Mouse (Mus musculus) midbrain, embryonic 15.5 days (tissue): ENCODE results near the gene Apln. TPM values are rescaled to one million over a fixed set of nuclear protein-coding genes. Genes with fewer than 3 reads are reported as not detected.

Experiments used
- ATAC-seq: fragments of 200-750 bp; cut with Nextera tagmentation; replicated peaks from 2 replicates; pipeline ENCODE4 v1.8.0; 2017; ENCODE audit warnings: moderate TSS enrichment
- H3K27ac ChIP-seq: fragments of 300-500 bp; sonication (generic); 2 replicates; pipeline ENCODE4 v1.5.1; 2015; ENCODE audit warnings: mild to moderate bottlenecking, inconsistent platforms
- H3K27me3 ChIP-seq: fragments of 300-500 bp; sonication (generic); replicated peaks from 2 replicates; pipeline ENCODE4 v1.6.1; 2015; ENCODE audit warnings: inconsistent platforms
- H3K36me3 ChIP-seq: fragments of 300-500 bp; sonication (generic); replicated peaks from 2 replicates; pipeline ENCODE4 v1.6.1; 2015; ENCODE audit warnings: inconsistent platforms
- H3K4me1 ChIP-seq: fragments of 300-500 bp; sonication (generic); 2 replicates; pipeline ENCODE4 v1.6.1; 2015; ENCODE audit warnings: inconsistent platforms
- H3K4me2 ChIP-seq: fragments of 300-500 bp; sonication (generic); 2 replicates; pipeline ENCODE4 v1.6.1; 2015; ENCODE audit warnings: inconsistent platforms, mild to moderate bottlenecking, moderate library complexity
- H3K4me3 ChIP-seq: fragments of 300-500 bp; sonication (generic); 2 replicates; pipeline ENCODE4 v1.5.1; 2015; ENCODE audit warnings: mild to moderate bottlenecking, inconsistent platforms
- H3K9ac ChIP-seq: fragments of 300-500 bp; sonication (generic); 2 replicates; pipeline ENCODE4 v1.6.1; 2015; ENCODE audit warnings: mild to moderate bottlenecking, inconsistent platforms
- H3K9me3 ChIP-seq: fragments of 300-500 bp; sonication (generic); 2 replicates; pipeline ENCODE4 v1.6.1; 2016; ENCODE audit warnings: inconsistent platforms
- WGBS: fragments of 180-500 bp; shearing (Covaris S2); methylation state at CpG from one replicate; pipeline ENCODE4 v1.1.7; 2015; ENCODE audit warnings: mixed read lengths; 5-methylcytosine and 5-hydroxymethylcytosine counted together
- polyA plus RNA-seq: library from polyadenylated mRNA; unstranded; fragments of >200 nt; fragmentation: Nextera tagmentation; extraction: Ambion mirVana; gene quantifications from 2 replicates; pipeline ENCODE4 v1.2.1, GENCODE M21; 2015

Gene Apln
- polyA plus RNA-seq, 1 experiment from 2014 or later: 4.3 TPM

DNA sequence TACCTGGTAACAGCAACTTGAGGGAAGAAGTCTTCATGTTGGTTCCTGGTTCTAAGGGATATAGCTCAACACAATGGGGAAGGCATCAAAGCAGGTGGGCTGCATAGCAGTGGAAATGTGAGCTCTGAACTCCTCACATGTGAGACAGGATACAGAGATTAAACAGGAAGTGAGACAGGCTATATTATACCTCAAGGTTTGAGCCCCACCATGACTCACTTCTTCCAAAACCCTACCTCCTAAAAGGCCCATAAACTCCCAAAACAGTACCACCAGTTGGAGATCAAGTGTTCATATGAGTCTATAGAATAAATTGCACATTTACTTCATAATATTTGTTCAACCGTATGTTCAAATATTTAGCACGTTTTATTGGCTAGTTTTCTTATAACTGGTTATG lies 11.7 kb upstream of the Apln start:
- ATAC-seq: no peak
- Histone ChIP-seq H3K27me3 (no peaks in the 10 kb centered on the region), H3K36me3 (no peaks in the 10 kb centered on the region), H3K4me1 (no peaks in the 10 kb centered on the region), H3K9me3 (no peaks in the 10 kb centered on the region), H3K27ac (no peak overlapping the region), H3K9ac (no peak overlapping the region), H3K4me3 (no peak overlapping the region), H3K4me2 (no peak overlapping the region)
- 78% methylated on average over 2 of the region's 2 CpGs for WGBS

GRCm38 (mm10) chrX:48044261-48044660 lies 9.6 kb upstream of the Apln start:
- Histone ChIP-seq H3K27ac (no peak overlapping the region), H3K27me3 (no peaks in the 10 kb centered on the region), H3K4me2 (no peak overlapping the region), H3K36me3 (no peaks in the 10 kb centered on the region), H3K9me3 (no peaks in the 10 kb centered on the region), H3K9ac (no peak overlapping the region), H3K4me1 (no peaks in the 10 kb centered on the region), H3K4me3 (no peak overlapping the region)
- WGBS: 91% methylated on average over 1 of the region's 1 CpGs
- no peak for ATAC-seq

DNA sequence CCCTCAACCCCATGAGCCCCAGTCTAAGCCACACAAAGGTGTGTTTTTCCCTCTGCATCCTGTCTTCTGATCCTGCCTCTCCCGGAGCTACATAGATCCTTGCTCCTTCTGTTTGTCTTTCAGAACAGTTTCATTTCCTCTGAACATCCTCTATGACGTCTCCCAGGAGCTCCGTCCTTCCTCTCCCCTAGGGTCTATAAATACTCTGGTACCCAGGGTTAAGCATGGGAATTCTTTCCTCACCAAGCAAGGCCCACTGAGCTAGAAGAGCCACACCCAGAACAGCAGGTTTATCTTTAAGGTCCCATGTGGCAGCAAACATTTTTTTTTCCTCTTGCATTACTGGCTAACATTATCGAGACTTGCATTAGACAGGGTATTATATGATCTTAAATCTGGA lies 8.1 kb upstream of the Apln start:
- Histone ChIP-seq H3K27ac (no peak overlapping the region), H3K9me3 (no peaks in the 10 kb centered on the region), H3K4me1 (no peaks in the 10 kb centered on the region), H3K4me2 (no peak overlapping the region), H3K27me3 (no peaks in the 10 kb centered on the region; the same call in 1 of the 2 replicates), H3K9ac (no peak overlapping the region), H3K36me3 (no peaks in the 10 kb centered on the region), H3K4me3 (no peak overlapping the region)
- ATAC-seq: no peak
- 88% methylated on average over 4 of the region's 4 CpGs for WGBS

DNA sequence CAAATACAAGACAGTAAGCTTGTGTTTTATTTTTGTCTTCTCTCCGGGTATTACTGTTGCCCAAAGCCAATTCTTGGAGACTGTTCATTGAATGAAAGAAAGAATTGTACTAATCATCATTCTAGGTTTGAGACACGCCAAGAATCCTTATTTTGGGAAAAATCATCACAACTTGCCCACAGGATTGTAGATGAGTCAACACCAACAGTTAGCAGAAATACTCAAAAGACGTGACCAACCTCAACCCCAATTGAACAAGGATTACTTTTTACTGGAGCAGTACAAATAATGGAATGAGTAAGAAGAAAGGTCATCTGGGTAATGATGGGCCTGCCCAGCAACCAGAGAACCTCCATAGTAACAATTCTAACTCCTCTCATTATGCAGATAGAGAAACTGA lies 5.7 kb upstream of the Apln start:
- no peak for ATAC-seq
- Histone ChIP-seq H3K27ac (no peak overlapping the region), H3K4me3 (no peak overlapping the region), H3K9ac (no peak overlapping the region), H3K27me3 (peaks cover 10% of the 10 kb centered on the region; the same call in 1 of the 2 replicates), H3K36me3 (no peaks in the 10 kb centered on the region), H3K9me3 (no peaks in the 10 kb centered on the region), H3K4me1 (no peaks in the 10 kb centered on the region), H3K4me2 (no peak overlapping the region)
- 77% methylated on average over 3 of the region's 3 CpGs for WGBS

DNA sequence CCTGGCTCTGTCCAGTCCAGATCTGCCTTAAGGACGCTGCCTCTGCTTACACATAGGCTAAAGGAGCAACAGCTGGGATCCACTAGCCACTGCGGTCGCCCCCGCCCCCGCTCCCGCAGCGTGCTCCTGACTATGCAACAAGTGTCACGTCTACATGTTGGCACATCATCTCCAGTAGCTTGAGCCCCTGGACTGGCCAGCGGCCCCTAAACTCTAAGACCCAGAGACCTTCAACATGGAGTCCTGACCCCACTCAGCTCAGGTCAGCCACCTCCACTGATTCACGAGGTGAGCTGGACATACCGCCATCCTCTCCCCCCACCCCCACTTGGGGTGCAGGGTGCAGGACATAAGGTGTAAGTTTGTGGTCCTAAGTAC lies 898 bp downstream of the Apln start:
- WGBS: 15% methylated on average over 11 of the region's 11 CpGs
- H3K27ac ChIP-seq: no peak overlapping the region
- no peaks in the 10 kb centered on the region for H3K9me3 ChIP-seq
- H3K4me3 ChIP-seq: peak overlapping the region; percentile 50
- ATAC-seq: 0 out of 2 replicates have a peak, but pooled peaks have one; percentile 25
- peaks cover 22% of the 10 kb centered on the region for H3K27me3 ChIP-seq
- H3K36me3 ChIP-seq: no peaks in the 10 kb centered on the region
- peak overlapping the region; percentile 85 for H3K4me2 ChIP-seq
- peaks cover 8% of the 10 kb centered on the region for H3K4me1 ChIP-seq
- H3K9ac ChIP-seq: 0 out of 2 replicates have a peak overlapping the region, but pooled peaks have one; percentile 40

- H3K27me3 ChIP-seq: peaks cover 22% of the 10 kb centered on the region
- ATAC-seq: no peak
These were observed 1.6 kb downstream of the Apln start for GRCm38 (mm10) chrX:48033024-48033423.

GRCm38 (mm10) chrX:48031866-48032265 lies 2.8 kb downstream of the Apln start:
- H3K9me3 ChIP-seq: no peaks in the 10 kb centered on the region
- no peak for ATAC-seq
- WGBS: 86% methylated on average over 5 of the region's 5 CpGs

More at GRCm38 (mm10) chrX:48033024-48033423, 1.6 kb downstream of the Apln start:
- H3K4me2 ChIP-seq: no peak overlapping the region
- H3K4me3 ChIP-seq: no peak overlapping the region
- WGBS: 53% methylated on average over 3 of the region's 3 CpGs
- H3K27ac ChIP-seq: no peak overlapping the region
- H3K9me3 ChIP-seq: no peaks in the 10 kb centered on the region
- no peak overlapping the region for H3K9ac ChIP-seq
- H3K4me1 ChIP-seq: peaks cover 8% of the 10 kb centered on the region
- no peaks in the 10 kb centered on the region for H3K36me3 ChIP-seq

DNA sequence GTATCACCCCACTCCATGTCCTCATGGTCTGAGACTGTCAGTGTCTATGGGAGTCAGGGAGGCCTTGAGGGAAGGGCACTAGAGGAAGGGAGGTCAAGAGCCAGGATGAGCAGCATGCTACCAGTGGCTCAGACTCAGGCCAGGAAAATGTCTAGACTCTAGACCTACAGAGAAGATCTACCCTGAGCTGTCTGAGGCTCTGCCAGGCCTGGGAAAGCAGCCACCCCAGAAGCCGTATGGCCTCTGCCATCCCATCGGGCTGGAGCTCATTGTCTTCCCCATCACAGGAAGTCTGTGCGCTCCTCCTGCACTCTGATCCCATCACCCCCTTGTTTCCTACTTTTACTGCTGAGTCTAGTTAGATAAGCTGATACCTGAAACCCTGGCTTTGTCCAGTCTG lies 4.1 kb downstream of the Apln start:
- no peak overlapping the region for H3K27ac ChIP-seq
- no peaks in the 10 kb centered on the region for H3K36me3 ChIP-seq
- peaks cover 11% of the 10 kb centered on the region for H3K27me3 ChIP-seq
- H3K9ac ChIP-seq: no peak overlapping the region
- peaks cover 8% of the 10 kb centered on the region for H3K4me1 ChIP-seq
- no peak overlapping the region for H3K4me3 ChIP-seq
- H3K4me2 ChIP-seq: no peak overlapping the region
- no peak for ATAC-seq
- no peaks in the 10 kb centered on the region for H3K9me3 ChIP-seq
- 57% methylated on average over 3 of the region's 3 CpGs for WGBS

More at GRCm38 (mm10) chrX:48031866-48032265, 2.8 kb downstream of the Apln start:
- Histone ChIP-seq H3K36me3 (no peaks in the 10 kb centered on the region), H3K9ac (no peak overlapping the region), H3K27ac (no peak overlapping the region), H3K4me1 (peaks cover 8% of the 10 kb centered on the region), H3K4me3 (no peak overlapping the region), H3K4me2 (no peak overlapping the region), H3K27me3 (peaks cover 22% of the 10 kb centered on the region)

DNA sequence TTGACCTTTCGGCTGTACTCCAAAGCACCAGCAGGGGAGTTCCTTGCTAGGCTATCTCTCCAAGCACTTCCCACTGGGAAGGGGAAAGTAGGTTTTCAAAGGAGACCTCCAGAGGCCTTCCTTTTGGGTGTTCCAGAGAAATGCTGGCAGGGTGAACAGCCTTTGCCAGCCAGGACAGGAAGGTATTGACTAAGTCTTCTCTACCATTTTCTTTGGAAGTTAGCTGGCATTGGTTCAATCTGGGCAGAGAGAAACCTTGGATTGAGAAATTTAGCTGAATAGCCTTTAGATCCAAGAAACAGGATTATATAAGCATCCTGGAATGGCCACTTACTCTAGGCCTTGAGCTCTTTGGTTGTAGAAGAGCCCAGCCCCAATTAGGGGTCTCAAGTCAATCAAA lies 11.8 kb downstream of the Apln start:
- peaks cover 19% of the 10 kb centered on the region for H3K27me3 ChIP-seq
- no peak overlapping the region for H3K9ac ChIP-seq
- H3K4me1 ChIP-seq: no peaks in the 10 kb centered on the region
- ATAC-seq: no peak
- WGBS: 83% methylated on average over 1 of the region's 1 CpGs
- H3K4me3 ChIP-seq: no peak overlapping the region
- no peaks in the 10 kb centered on the region for H3K36me3 ChIP-seq
- no peak overlapping the region for H3K27ac ChIP-seq
- H3K4me2 ChIP-seq: no peak overlapping the region
- no peaks in the 10 kb centered on the region for H3K9me3 ChIP-seq

DNA sequence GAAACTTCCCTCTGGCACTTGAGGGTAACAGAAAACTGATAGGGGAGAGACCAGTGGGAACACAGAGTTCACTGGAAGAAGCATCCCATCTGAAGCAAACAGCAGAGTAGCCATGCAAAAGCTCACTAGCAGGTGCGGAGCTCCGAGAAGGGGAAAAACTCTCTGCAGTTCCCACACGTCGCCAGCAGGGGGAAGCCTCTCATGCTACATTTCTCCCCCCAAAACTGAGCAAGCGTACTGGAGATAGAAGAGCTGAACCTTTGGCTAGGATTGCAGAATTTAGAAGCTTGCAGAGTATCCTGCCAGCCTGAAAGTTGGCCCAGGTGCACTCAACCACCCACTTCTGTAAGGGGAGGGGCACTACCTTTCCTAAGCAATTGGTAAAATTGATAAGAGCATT lies 14.7 kb downstream of the Apln start:
- Histone ChIP-seq H3K27ac (no peak overlapping the region), H3K9ac (no peak overlapping the region), H3K9me3 (no peaks in the 10 kb centered on the region), H3K4me2 (no peak overlapping the region), H3K27me3 (peaks cover 19% of the 10 kb centered on the region), H3K4me3 (no peak overlapping the region), H3K36me3 (no peaks in the 10 kb centered on the region), H3K4me1 (peaks cover 16% of the 10 kb centered on the region; the same call in 1 of the 2 replicates)
- 14% methylated on average over 5 of the region's 5 CpGs for WGBS
- ATAC-seq: no peak

DNA sequence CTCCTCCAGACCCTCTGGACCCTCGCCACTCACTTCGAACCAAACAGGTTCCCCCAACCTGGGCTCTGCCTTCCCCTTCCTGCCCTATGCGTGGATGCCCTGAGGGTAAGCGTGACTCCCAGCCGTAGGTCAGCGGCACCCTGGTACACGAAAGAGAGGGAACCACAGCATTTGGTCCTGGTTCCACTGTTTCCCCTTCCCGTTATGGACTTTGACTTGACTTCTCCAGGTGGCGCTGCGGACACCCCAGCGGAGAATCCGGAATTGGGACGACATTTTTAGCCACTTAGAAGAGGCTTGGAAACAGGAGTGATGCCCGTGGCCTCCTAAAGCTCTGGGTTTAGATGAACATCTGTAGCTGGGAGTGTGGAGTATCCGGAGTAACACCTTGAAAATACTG lies 15.3 kb downstream of the Apln start:
- Histone ChIP-seq H3K9ac (no peak overlapping the region), H3K4me2 (no peak overlapping the region), H3K4me3 (no peak overlapping the region), H3K27me3 (peaks cover 19% of the 10 kb centered on the region), H3K36me3 (no peaks in the 10 kb centered on the region), H3K27ac (no peak overlapping the region), H3K4me1 (peaks cover 16% of the 10 kb centered on the region; the same call in 1 of the 2 replicates), H3K9me3 (no peaks in the 10 kb centered on the region)
- no peak for ATAC-seq
- 41% methylated on average over 15 of the region's 15 CpGs for WGBS

- Histone ChIP-seq H3K27ac (peak overlapping the region; percentile 72), H3K9ac (no peak overlapping the region), H3K9me3 (no peaks in the 10 kb centered on the region), H3K36me3 (no peaks in the 10 kb centered on the region), H3K4me2 (no peak overlapping the region), H3K4me3 (no peak overlapping the region), H3K4me1 (peaks cover 16% of the 10 kb centered on the region; the same call in 1 of the 2 replicates), H3K27me3 (peaks cover 19% of the 10 kb centered on the region)
- 40% methylated on average over 7 of the region's 7 CpGs for WGBS
- ATAC-seq: peak; percentile 94
These were observed 17.6 kb downstream of the Apln start for GRCm38 (mm10) chrX:48016906-48017601.

- peaks cover 7% of the 10 kb centered on the region; the same call in 1 of the 2 replicates for H3K4me1 ChIP-seq
- no peak for ATAC-seq
- no peak overlapping the region for H3K27ac ChIP-seq
- H3K9ac ChIP-seq: no peak overlapping the region
- H3K4me2 ChIP-seq: no peak overlapping the region
- no peak overlapping the region for H3K4me3 ChIP-seq
- H3K9me3 ChIP-seq: no peaks in the 10 kb centered on the region
- WGBS: 93% methylated on average over 3 of the region's 3 CpGs
- no peaks in the 10 kb centered on the region for H3K36me3 ChIP-seq
- 0 out of 2 replicates have a peak, but pooled peaks cover 2% of the 10 kb centered on the region for H3K27me3 ChIP-seq
These were observed 23.0 kb downstream of the Apln start for GRCm38 (mm10) chrX:48011656-48012055.
